Mouse (Mus musculus): ENCODE measurements around the gene Slc7a11.

GRCm38 (mm10) chr3:50439429-50439828, 4.0 kb downstream of the Slc7a11 start:
- TF ChIP-seq CTCF (IDR thresholded peaks at IDR 0.05; ENCODE audit: borderline replicate concordance, control insufficient read depth, extremely low read depth, insufficient read depth, low read length, poor library complexity), result no peak
- no peak for TF ChIP-seq POLR2A (IDR thresholded peaks at IDR 0.05; ENCODE audit: control insufficient read depth, extremely low read depth, insufficient read depth, low read length, poor library complexity)

Data from thymus, adult 2 months (tissue).